Mouse (Mus musculus): ENCODE measurements around the gene Uchl1. TPM values are rescaled to one million over a fixed set of nuclear protein-coding genes. Genes with fewer than 3 reads are reported as not detected.

Gene Uchl1
- polyA plus RNA-seq, 1 experiment, result 13.2 TPM

DNA sequence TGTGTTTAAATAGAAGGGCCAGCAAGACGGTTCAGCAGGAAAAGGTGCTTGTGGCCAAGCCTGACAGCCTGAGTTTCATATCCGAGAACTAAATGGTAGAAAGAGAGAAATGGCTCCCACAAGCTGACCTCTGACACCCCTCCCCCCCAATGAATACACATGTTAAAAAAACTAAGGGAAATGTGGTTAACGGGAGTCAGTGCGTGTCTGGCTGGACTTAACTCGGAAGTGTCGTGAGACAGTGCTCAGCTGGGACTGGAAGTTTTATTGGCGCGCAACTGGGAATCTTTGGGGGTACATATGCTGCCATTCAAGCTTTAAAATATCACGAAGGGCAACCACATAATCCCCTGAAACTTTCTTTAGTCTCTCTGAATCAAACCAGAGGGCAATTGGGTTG is 46.7 kb downstream of the Uchl1 start:
- no peak for TF ChIP-seq CTCF (IDR thresholded peaks at IDR 0.05; ENCODE audit: low read depth, low read length)
- no peak for TF ChIP-seq POLR2A (IDR thresholded peaks at IDR 0.05; ENCODE audit: borderline replicate concordance, low read depth, low read length)
- Histone ChIP-seq H3K27ac (ENCODE audit: insufficient read depth, low read depth, low read length) (no peak overlapping the region), H3K4me1 (ENCODE audit: control insufficient read depth, insufficient read depth, low read length) (no peaks in the 10 kb centered on the region)

GRCm38 (mm10) chr5:66723037-66723436 is 47.1 kb downstream of the Uchl1 start:
- no peaks in the 10 kb centered on the region for H3K4me1 ChIP-seq (ENCODE audit: control insufficient read depth, insufficient read depth, low read length)
- TF ChIP-seq POLR2A (IDR thresholded peaks at IDR 0.05; ENCODE audit: borderline replicate concordance, low read depth, low read length) (no peak), CTCF (IDR thresholded peaks at IDR 0.05; ENCODE audit: low read depth, low read length) (no peak)
- no peak overlapping the region for H3K27ac ChIP-seq (ENCODE audit: insufficient read depth, low read depth, low read length)
- no peak overlapping the region for H3K4me3 ChIP-seq (ENCODE audit: insufficient read depth, low read length)

More for the DNA sequence above, 46.7 kb downstream of the Uchl1 start:
- H3K4me3 ChIP-seq (ENCODE audit: insufficient read depth, low read length), result no peak overlapping the region

DNA sequence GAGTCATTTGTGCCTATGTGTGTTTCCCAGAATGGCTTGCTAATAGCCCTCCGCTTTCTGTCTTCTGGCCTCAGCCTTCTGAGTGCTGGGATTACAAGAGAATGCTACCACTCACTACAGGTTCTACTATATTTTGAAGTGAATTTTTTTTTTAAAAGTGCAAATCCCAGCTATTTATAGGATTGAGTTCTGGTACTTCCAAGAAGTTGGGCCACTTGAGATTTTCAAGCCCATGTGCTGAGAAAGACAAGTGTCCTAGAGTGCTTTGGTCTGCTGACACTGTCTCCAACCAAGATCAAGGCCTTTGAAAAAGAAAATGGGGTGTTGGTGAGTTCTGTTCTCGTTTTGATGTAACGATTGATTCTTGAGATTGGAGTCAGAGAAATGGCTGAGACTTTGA is 47.7 kb downstream of the Uchl1 start:
- Histone ChIP-seq H3K4me3 (ENCODE audit: insufficient read depth, low read length) (no peak overlapping the region), H3K27ac (ENCODE audit: insufficient read depth, low read depth, low read length) (no peak overlapping the region), H3K4me1 (ENCODE audit: control insufficient read depth, insufficient read depth, low read length) (no peaks in the 10 kb centered on the region)
- no peak for TF ChIP-seq POLR2A (IDR thresholded peaks at IDR 0.05; ENCODE audit: borderline replicate concordance, low read depth, low read length)
- no peak for TF ChIP-seq CTCF (IDR thresholded peaks at IDR 0.05; ENCODE audit: low read depth, low read length)

- no peak overlapping the region for H3K27ac ChIP-seq (ENCODE audit: insufficient read depth, low read depth, low read length)
- TF ChIP-seq CTCF (IDR thresholded peaks at IDR 0.05; ENCODE audit: low read depth, low read length), result no peak
- TF ChIP-seq POLR2A (IDR thresholded peaks at IDR 0.05; ENCODE audit: borderline replicate concordance, low read depth, low read length), result no peak
- H3K4me3 ChIP-seq (ENCODE audit: insufficient read depth, low read length), result no peak overlapping the region
- H3K4me1 ChIP-seq (ENCODE audit: control insufficient read depth, insufficient read depth, low read length), result no peaks in the 10 kb centered on the region
Measured at GRCm38 (mm10) chr5:66729306-66729705, 53.4 kb downstream of the Uchl1 start.

GRCm38 (mm10) chr5:66730621-66731301 is 54.9 kb downstream of the Uchl1 start:
- no peak overlapping the region for H3K4me3 ChIP-seq (ENCODE audit: insufficient read depth, low read length)
- H3K4me1 ChIP-seq (ENCODE audit: control insufficient read depth, insufficient read depth, low read length), result no peaks in the 10 kb centered on the region
- H3K27ac ChIP-seq (ENCODE audit: insufficient read depth, low read depth, low read length), result no peak overlapping the region
- no peak for TF ChIP-seq POLR2A (IDR thresholded peaks at IDR 0.05; ENCODE audit: borderline replicate concordance, low read depth, low read length)
- TF ChIP-seq CTCF (IDR thresholded peaks at IDR 0.05; ENCODE audit: low read depth, low read length), result no peak

- TF ChIP-seq POLR2A (IDR thresholded peaks at IDR 0.05; ENCODE audit: borderline replicate concordance, low read depth, low read length) (no peak), CTCF (IDR thresholded peaks at IDR 0.05; ENCODE audit: low read depth, low read length) (no peak)
- Histone ChIP-seq H3K4me3 (ENCODE audit: insufficient read depth, low read length) (no peak overlapping the region), H3K4me1 (ENCODE audit: control insufficient read depth, insufficient read depth, low read length) (no peaks in the 10 kb centered on the region), H3K27ac (ENCODE audit: insufficient read depth, low read depth, low read length) (no peak overlapping the region)
Measured at GRCm38 (mm10) chr5:66731302-66731697, 55.4 kb downstream of the Uchl1 start.

- no peak for TF ChIP-seq CTCF (IDR thresholded peaks at IDR 0.05; ENCODE audit: low read depth, low read length)
- TF ChIP-seq POLR2A (IDR thresholded peaks at IDR 0.05; ENCODE audit: borderline replicate concordance, low read depth, low read length), result no peak
- H3K27ac ChIP-seq (ENCODE audit: insufficient read depth, low read depth, low read length), result no peak overlapping the region
- no peaks in the 10 kb centered on the region for H3K4me1 ChIP-seq (ENCODE audit: control insufficient read depth, insufficient read depth, low read length)
- no peak overlapping the region for H3K4me3 ChIP-seq (ENCODE audit: insufficient read depth, low read length)
Measured at GRCm38 (mm10) chr5:66733556-66733955, 57.7 kb downstream of the Uchl1 start.

Other genes with a start within 250 kb of the Uchl1 start
- gene Apbb2, start 57.3 kb upstream of the Uchl1 start, polyA plus RNA-seq (2012; ENCODE audit: insufficient read depth, insufficient read length, missing spikeins), result 13.9 and 22.5 TPM in 2 replicates
- not detected in 2 replicates for gene Limch1, start 69.7 kb downstream of the Uchl1 start, polyA plus RNA-seq (2012; ENCODE audit: insufficient read depth, insufficient read length, missing spikeins)